Mouse (Mus musculus) cerebellum, adult 2 months (tissue): ENCODE results near the gene Rhoj. TPM values are rescaled to one million over a fixed set of nuclear protein-coding genes. Genes with fewer than 3 reads are reported as not detected.
"Not testable (repeated sequence)": the region's sequence is repeated elsewhere in the genome, so short reads cannot be mapped to it uniquely, and the experiment has no call there.

Source experiments
- DNase-seq, 2 experiments: peaks; one replicate each; pipeline ENCODE4 v3.0.0; 2021
- H3K27ac ChIP-seq: fragments of 200-500 bp; 2 replicates; pipeline ENCODE4 v1.5.1; 2012; ENCODE audit warnings: low read length, control low read depth, inconsistent platforms; ENCODE audit not compliant: insufficient read depth
- H3K27me3 ChIP-seq: fragments of 200-500 bp; 2 replicates; pipeline ENCODE4 v1.6.1; 2012; ENCODE audit warnings: inconsistent platforms, mild to moderate bottlenecking, low read length, moderate library complexity; ENCODE audit not compliant: control insufficient read depth, insufficient read depth
- H3K4me1 ChIP-seq: fragments of 200-500 bp; 2 replicates; pipeline ENCODE4 v1.6.1; 2011; ENCODE audit warnings: low read length; ENCODE audit not compliant: control insufficient read depth, insufficient read depth
- H3K4me3 ChIP-seq: fragments of 200-500 bp; replicated peaks from 2 replicates; pipeline ENCODE3; 2011; ENCODE audit warnings: mild to moderate bottlenecking, low read depth, low read length, control low read depth; ENCODE audit not compliant: insufficient read depth
- CTCF ChIP-seq: fragments of 200-500 bp; IDR thresholded peaks from 2 replicates; pipeline ENCODE4 v1.5.1; 2011; ENCODE audit warnings: low read depth, mild to moderate bottlenecking, control low read depth, low read length, moderate library complexity, borderline replicate concordance; ENCODE audit not compliant: insufficient read depth
- POLR2A ChIP-seq: fragments of 200-500 bp; IDR thresholded peaks from 2 replicates; pipeline ENCODE4 v1.6.1; 2011; ENCODE audit warnings: low read length, control low read depth, borderline replicate concordance; ENCODE audit not compliant: insufficient read depth
- WGBS: fragments of 180-500 bp; shearing (Covaris S2); methylation state at CpG from one replicate; pipeline ENCODE4 v1.1.7; 2018; 5-methylcytosine and 5-hydroxymethylcytosine counted together
- polyA plus RNA-seq: library from polyadenylated mRNA; depleted of rRNA; stranded (reverse); fragments of >200 nt; gene quantifications from 2 replicates; pipeline ENCODE4 v1.2.3, GENCODE M21; 2012

Rhoj gene
- polyA plus RNA-seq, 1 experiment = 8.2 TPM

DNA sequence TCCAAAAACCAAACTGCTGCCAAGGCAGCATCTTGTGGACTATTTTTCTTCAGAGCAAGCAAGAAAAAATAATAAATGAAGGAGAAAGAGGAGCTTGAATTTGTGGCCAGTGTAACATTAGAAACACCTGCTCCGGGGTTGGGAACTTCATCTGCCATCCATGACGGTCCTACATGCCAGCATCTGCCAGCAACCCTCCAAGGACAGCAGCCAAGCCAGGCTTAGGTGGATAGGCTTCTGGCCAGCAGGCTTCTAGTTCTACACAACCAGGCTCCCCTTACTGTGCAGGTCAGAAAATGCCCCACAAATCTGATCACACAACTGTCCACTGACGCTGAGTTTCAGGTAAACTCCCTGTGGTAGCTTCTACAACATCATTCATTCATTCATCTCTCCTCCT, 7.7 kb downstream of the Rhoj start:
- Histone ChIP-seq H3K4me3 (no peak overlapping the region), H3K4me1 (no peaks in the 10 kb centered on the region), H3K27me3 (no peaks in the 10 kb centered on the region), H3K27ac (no peak overlapping the region)
- TF ChIP-seq CTCF (no peak), POLR2A (no peak)
- DNase-seq = no peak
- 38% methylated on average over 3 of the region's 3 CpGs for WGBS

- DNase-seq = no peak
- TF ChIP-seq CTCF (no peak), POLR2A (no peak)
- Histone ChIP-seq H3K27ac (no peak overlapping the region), H3K4me1 (no peaks in the 10 kb centered on the region), H3K27me3 (no peaks in the 10 kb centered on the region), H3K4me3 (no peak overlapping the region)
- WGBS = 76% methylated on average over 12 of the region's 12 CpGs
Measured at GRCm38 (mm10) chr12:75320441-75320925, 12.4 kb downstream of the Rhoj start.

GRCm38 (mm10) chr12:75321189-75321588, 13.1 kb downstream of the Rhoj start:
- no peak overlapping the region for H3K4me3 ChIP-seq
- H3K27me3 ChIP-seq = no peaks in the 10 kb centered on the region
- TF ChIP-seq CTCF (no peak), POLR2A (no peak)
- no peak for DNase-seq
- 80% methylated on average over 4 of the region's 4 CpGs for WGBS
- no peak overlapping the region for H3K27ac ChIP-seq
- H3K4me1 ChIP-seq = no peaks in the 10 kb centered on the region

DNA sequence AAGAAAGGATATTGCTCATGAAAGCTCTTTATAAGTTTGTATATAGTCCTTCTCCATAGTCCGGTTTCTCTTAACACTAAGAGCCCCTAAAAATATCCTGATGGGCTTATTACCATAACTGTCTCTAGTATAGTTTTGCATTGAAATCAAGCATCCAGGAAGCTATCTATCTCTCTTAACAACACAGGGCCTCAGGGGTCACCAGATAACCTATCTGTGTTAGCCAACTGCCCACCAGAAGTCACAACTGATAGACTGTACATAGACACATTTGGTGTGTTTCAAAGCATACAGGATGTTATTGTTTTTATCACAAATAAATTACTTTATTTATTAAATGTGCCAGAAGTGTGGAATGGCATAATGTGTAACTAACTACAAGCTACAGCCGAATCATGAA, 21.1 kb downstream of the Rhoj start:
- Histone ChIP-seq H3K4me1 (no peaks in the 10 kb centered on the region), H3K27me3 (no peaks in the 10 kb centered on the region), H3K4me3 (no peak overlapping the region), H3K27ac (no peak overlapping the region)
- TF ChIP-seq POLR2A = no peak
- no peak for TF ChIP-seq CTCF
- no peak for DNase-seq
- 89% methylated on average over 2 of the region's 2 CpGs for WGBS

DNA sequence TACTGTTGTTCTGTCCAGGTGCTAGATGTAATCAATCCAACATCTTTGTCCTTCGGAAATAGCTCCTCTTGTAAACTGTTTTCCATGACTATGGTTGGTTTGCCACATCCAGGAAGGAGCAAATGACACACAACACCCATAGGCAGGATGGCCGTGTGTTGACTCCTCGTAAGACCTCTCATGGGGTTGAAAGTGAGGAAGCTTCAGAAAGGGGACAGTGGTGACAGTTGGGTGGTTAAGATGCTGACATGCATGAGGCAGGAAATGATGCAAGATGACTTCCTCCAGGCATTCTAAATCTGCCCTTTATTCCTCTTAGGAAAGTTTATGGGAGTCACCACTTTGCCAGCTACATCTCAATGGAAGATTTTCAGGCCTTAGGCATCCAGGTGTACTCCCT, 31.8 kb downstream of the Rhoj start:
- Histone ChIP-seq H3K27ac (no peak overlapping the region), H3K27me3 (no peaks in the 10 kb centered on the region), H3K4me3 (no peak overlapping the region), H3K4me1 (no peaks in the 10 kb centered on the region)
- no peak for TF ChIP-seq POLR2A
- TF ChIP-seq CTCF = no peak
- no peak for DNase-seq
- 96% methylated on average over 3 of the region's 3 CpGs for WGBS

GRCm38 (mm10) chr12:75340331-75340730, 32.2 kb downstream of the Rhoj start:
- 94% methylated on average over 7 of the region's 7 CpGs for WGBS
- DNase-seq = no peak
- Histone ChIP-seq H3K27me3 (no peaks in the 10 kb centered on the region), H3K4me1 (no peaks in the 10 kb centered on the region), H3K4me3 (no peak overlapping the region), H3K27ac (no peak overlapping the region)
- no peak for TF ChIP-seq CTCF
- TF ChIP-seq POLR2A = no peak

GRCm38 (mm10) chr12:75348551-75348950, 40.4 kb downstream of the Rhoj start:
- Histone ChIP-seq H3K27me3 (no peaks in the 10 kb centered on the region), H3K4me1 (no peaks in the 10 kb centered on the region), H3K4me3 (no peak overlapping the region), H3K27ac (no peak overlapping the region)
- TF ChIP-seq CTCF = no peak
- TF ChIP-seq POLR2A = no peak
- 91% methylated on average over 7 of the region's 7 CpGs for WGBS
- no peak for DNase-seq

DNA sequence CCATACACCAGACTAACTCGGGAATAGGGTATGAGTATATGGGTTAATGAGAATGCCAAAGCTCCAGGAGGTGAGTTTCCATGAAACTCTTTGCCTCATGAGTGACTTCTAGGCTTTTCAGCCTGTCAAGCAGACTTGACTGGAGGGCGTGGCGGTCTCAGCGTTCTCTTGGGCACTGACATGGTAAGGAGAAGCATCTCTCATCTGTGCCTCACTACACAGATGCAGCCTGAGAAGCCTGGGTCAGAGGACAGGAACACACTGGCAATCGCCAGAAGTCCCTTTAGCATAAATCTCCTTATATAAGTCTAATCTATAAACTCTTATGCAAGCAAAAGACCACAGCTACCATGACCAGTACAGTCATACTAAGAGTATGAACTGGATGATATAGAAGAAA, 41.4 kb downstream of the Rhoj start:
- WGBS = 79% methylated on average over 5 of the region's 5 CpGs

DNA sequence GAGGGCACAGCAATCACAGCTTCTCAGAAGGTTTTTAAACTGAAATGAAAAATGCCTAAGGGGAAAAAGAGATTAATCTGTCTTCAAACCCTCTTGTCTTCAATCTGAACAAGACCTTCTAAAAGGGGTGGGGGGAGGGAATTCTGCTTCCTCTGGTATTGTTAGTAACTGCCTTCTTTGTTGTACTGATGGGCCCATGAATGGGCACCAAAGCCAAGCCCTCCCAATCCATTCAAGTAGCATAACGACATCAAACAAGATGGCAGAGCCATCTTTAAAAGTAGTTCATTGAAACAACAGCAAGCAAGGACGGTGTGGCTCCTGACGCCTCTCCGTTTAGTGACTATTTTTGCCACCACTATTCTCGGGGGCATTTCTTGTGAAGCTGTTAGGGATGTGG, 42.6 kb downstream of the Rhoj start:
- no peak for DNase-seq
- Histone ChIP-seq H3K4me1 (no peaks in the 10 kb centered on the region), H3K27me3 (no peaks in the 10 kb centered on the region), H3K4me3 (no peak overlapping the region), H3K27ac (no peak overlapping the region)
- 95% methylated on average over 5 of the region's 5 CpGs for WGBS
- no peak for TF ChIP-seq POLR2A
- no peak for TF ChIP-seq CTCF

More for the DNA sequence above, 41.4 kb downstream of the Rhoj start:
- not testable (repeated sequence) for H3K4me3 ChIP-seq, H3K4me1 ChIP-seq, DNase-seq, H3K27me3 ChIP-seq, H3K27ac ChIP-seq
